Mouse (Mus musculus) effector memory CD4-positive, alpha-beta T cell, adult 5 months (primary cell): Measurements from ENCODE around the gene Pof1b. TPM values are rescaled to one million over a fixed set of nuclear protein-coding genes. Genes with fewer than 3 reads are reported as not detected.

ENCODE experiments used
- polyA plus RNA-seq: library from polyadenylated mRNA; unstranded; fragments of 100-300 nt; shearing (Covaris generic); gene quantifications from one replicate; pipeline ENCODE4 v1.2.1, GENCODE M21; 2017

Gene Pof1b
- not detected for polyA plus RNA-seq

GRCm38 (mm10) chrX:112698508-112698907, at the start of gene Pof1b:
Pof1b (minus strand) TSS chrX:112698651.

GRCm38 (mm10) chrX:112600511-112601305, 97.7 kb downstream of the Pof1b start, which contains the start of gene Zfp711:
Zfp711 (plus strand) TSS chrX:112600526.

Other genes starting within 250 kb of the Pof1b start
- not detected for gene 2010106E10Rik, start 203.4 kb downstream of the Pof1b start, polyA plus RNA-seq
- not detected for gene Zfp711, start 98.1 kb downstream of the Pof1b start, polyA plus RNA-seq